ENCODE assay signal across 31 mouse cellular contexts in genomic region chr11:70376054-70376453, GRCm38 (mm10). TPM values are rescaled to one million over a fixed set of nuclear protein-coding genes. Genes with fewer than 3 reads are reported as not detected.
DNase-seq lines count a peak whose midpoint lies in the region; ATAC-seq and TF ChIP-seq lines count a peak whose summit lies in the region.
"Had no signal": no experiment of that assay in that cellular context is flagged by ENCODE, and none has a peak within 500 bp of the region (broad histone marks: within the 10 kb centered on the region; RNA-seq: fewer than 3 reads in every experiment).

No protein-coding gene starts in this region.

- no peak for ATAC-seq in liver, embryonic 12.5 days
- peak; percentile 56 for ATAC-seq in megakaryocyte progenitor cell, adult 5-6 weeks (replicated peaks; ENCODE audit: poor library complexity)
- ATAC-seq in stomach, postnatal 0 days (ENCODE audit: low FRiP score, low TSS enrichment): no peak
- ATAC-seq: forebrain, embryonic 14.5 days; intestine, embryonic 16.5 days; liver, postnatal 0 days; midbrain, embryonic 16.5 days had no signal

- peaks cover 5% of the 10 kb centered on the region; the same call in 1 of the 2 replicates for H3K27me3 ChIP-seq in liver, adult 2 months (ENCODE audit: control insufficient read depth, insufficient read depth, low read length)
- H3K27me3 ChIP-seq in liver, embryonic 12.5 days (replicated peaks): peaks cover 27% of the 10 kb centered on the region
- H3K27me3 ChIP-seq in stomach, postnatal 0 days (ENCODE audit: control insufficient read depth, insufficient read depth, low read length): no peaks in the 10 kb centered on the region
- H3K27me3 ChIP-seq: embryonic facial prominence, embryonic 12.5 days; hindbrain, embryonic 12.5 days; limb, embryonic 15.5 days; neural tube, embryonic 12.5 days had no signal

- H3K27ac ChIP-seq in liver, adult 2 months (replicated peaks; ENCODE audit: insufficient read depth, low read depth, low read length): no peak overlapping the region
- H3K27ac ChIP-seq in liver, embryonic 12.5 days: no peak overlapping the region
- H3K27ac ChIP-seq in stomach, postnatal 0 days (replicated peaks): no peak overlapping the region
- H3K27ac ChIP-seq: embryonic facial prominence, embryonic 12.5 days; hindbrain, embryonic 12.5 days; limb, embryonic 10.5 days; limb, embryonic 15.5 days; neural tube, embryonic 12.5 days had no signal

- TF ChIP-seq CTCF in liver, adult 2 months (IDR thresholded peaks at IDR 0.05; ENCODE audit: low read depth, low read length): no peak
- TF ChIP-seq CTCF in stomach, postnatal 0 days (IDR thresholded peaks at IDR 0.05; ENCODE audit: low read depth): no peak

- WGBS in liver, adult 2 months: 71% methylated on average over 6 of the region's 6 CpGs
- 26% methylated on average over 6 of the region's 6 CpGs for WGBS in liver, embryonic 12.5 days (ENCODE audit: insufficient replicate concordance)
- 76% methylated on average over 6 of the region's 6 CpGs for WGBS in stomach, postnatal 0 days

- no peaks in the 10 kb centered on the region for H3K36me3 ChIP-seq in liver, adult 2 months (ENCODE audit: control insufficient read depth, insufficient read depth, low read length)
- no peaks in the 10 kb centered on the region for H3K36me3 ChIP-seq in liver, embryonic 12.5 days
- no peaks in the 10 kb centered on the region for H3K36me3 ChIP-seq in stomach, postnatal 0 days (ENCODE audit: control insufficient read depth, insufficient read depth, low read length)
- H3K36me3 ChIP-seq: embryonic facial prominence, embryonic 12.5 days; G1E; hindbrain, embryonic 12.5 days; limb, embryonic 10.5 days; limb, embryonic 15.5 days; neural tube, embryonic 12.5 days had no signal

- DNase-seq in adrenal gland, adult 2 months: peak; percentile 27
- no peak for DNase-seq in adrenal gland, postnatal 36 days
- peak; percentile 8 for DNase-seq in liver, adult 2 months (ENCODE audit: extremely low read depth, low read depth, low spot score)
- DNase-seq in brain, adult 2 months (ENCODE audit: low read depth, low spot score): peak; percentile 27
- DNase-seq in stomach, postnatal 0 days (ENCODE audit: low spot score): no peak
- no peak for DNase-seq in urinary bladder, adult 18-20 months (ENCODE audit: low spot score in 2 of 2)
- DNase-seq: adrenal gland, postnatal 25 days; cerebellum, adult 9-10 months; cerebellum, postnatal 36 days; embryo, embryonic 11 days; gastrocnemius, postnatal 10 days; heart, postnatal 36 days; kidney, adult 8-10 months; kidney, postnatal 10 days; liver, postnatal 0 days; thymus, postnatal 4 days had no signal

- no peak for TF ChIP-seq POLR2A in liver, adult 2 months (IDR thresholded peaks at IDR 0.05; ENCODE audit: extremely low read depth, insufficient read depth, low read length)

- no peaks in the 10 kb centered on the region for H3K9me3 ChIP-seq in liver, embryonic 12.5 days (replicated peaks)
- no peaks in the 10 kb centered on the region for H3K9me3 ChIP-seq in stomach, postnatal 0 days (ENCODE audit: control insufficient read depth, low read length)
- H3K9me3 ChIP-seq: embryonic facial prominence, embryonic 12.5 days; G1E; hindbrain, embryonic 12.5 days; limb, embryonic 10.5 days; limb, embryonic 15.5 days; neural tube, embryonic 12.5 days had no signal

- no peaks in the 10 kb centered on the region for H3K4me1 ChIP-seq in liver, adult 2 months (ENCODE audit: control insufficient read depth, insufficient read depth, low read length)
- H3K4me1 ChIP-seq in liver, embryonic 12.5 days: no peaks in the 10 kb centered on the region
- H3K4me1 ChIP-seq in stomach, postnatal 0 days (replicated peaks; ENCODE audit: control insufficient read depth, insufficient read depth): no peaks in the 10 kb centered on the region
- H3K4me1 ChIP-seq: embryonic facial prominence, embryonic 12.5 days; hindbrain, embryonic 12.5 days; limb, embryonic 10.5 days; limb, embryonic 15.5 days; neural tube, embryonic 12.5 days had no signal

- no peak overlapping the region for H3K4me2 ChIP-seq in liver, embryonic 12.5 days
- H3K4me2 ChIP-seq in stomach, postnatal 0 days (replicated peaks; ENCODE audit: low read depth): no peak overlapping the region
- H3K4me2 ChIP-seq: embryonic facial prominence, embryonic 12.5 days; heart, embryonic 11.5 days; hindbrain, embryonic 12.5 days; limb, embryonic 15.5 days; midbrain, embryonic 11.5 days; neural tube, embryonic 12.5 days had no signal

- H3K4me3 ChIP-seq in liver, adult 2 months (ENCODE audit: insufficient read depth, low read depth, low read length): no peak overlapping the region
- H3K4me3 ChIP-seq in liver, embryonic 12.5 days: no peak overlapping the region
- no peak overlapping the region for H3K4me3 ChIP-seq in stomach, postnatal 0 days (ENCODE audit: low read depth, low read length)
- H3K4me3 ChIP-seq: embryonic facial prominence, embryonic 12.5 days; hindbrain, embryonic 12.5 days; limb, embryonic 10.5 days; limb, embryonic 15.5 days; neural tube, embryonic 12.5 days had no signal

- TF ChIP-seq EP300 in stomach, postnatal 0 days (optimal IDR thresholded peaks at IDR 0.05): no peak

- no peak overlapping the region for H3K9ac ChIP-seq in liver, adult 2 months (ENCODE audit: low read depth, low read length)
- H3K9ac ChIP-seq in liver, embryonic 12.5 days: no peak overlapping the region
- no peak overlapping the region for H3K9ac ChIP-seq in stomach, postnatal 0 days (ENCODE audit: low read length)
- H3K9ac ChIP-seq: embryonic facial prominence, embryonic 12.5 days; hindbrain, embryonic 12.5 days; limb, embryonic 15.5 days; liver, postnatal 0 days; neural tube, embryonic 12.5 days had no signal

- no peaks in the 10 kb centered on the region for H3K79me2 ChIP-seq in liver, adult 2 months (ENCODE audit: control insufficient read depth, insufficient read depth, low read length)

RNA-seq across cellular contexts. Expression of gene Alox15, which starts 24.2 kb away (rescaled TPM):
- 1 to 10 TPM; 2.8 to 6.8 TPM for total RNA-seq in adrenal gland, adult 2 months (2021)
- 1.1 and 2.7 TPM in 2 replicates for polyA plus RNA-seq in adrenal gland, adult 2 months (2012; rRNA removed)
- 1 to 10 TPM; 1.9 to 6.0 TPM for total RNA-seq in adrenal gland, postnatal 36 days (2021)
- 0.07 and 0.09 TPM in 2 replicates for total RNA-seq in liver, adult 2 months (2014; rRNA removed)
- polyA plus RNA-seq in liver, adult 2 months (2012; rRNA removed): 0.10 TPM in 1 of 2 replicates, not detected in the other
- 0.88 and 1.9 TPM in 2 replicates for polyA plus RNA-seq in liver, embryonic 12.5 days (2016; fragmentation: Nextera tagmentation; extraction: Ambion mirVana)
- total RNA-seq in megakaryocyte progenitor cell, adult 5-6 weeks (2015): 1.4 and 1.6 TPM in 2 replicates
- 1.2 TPM in 2 replicates for total RNA-seq in megakaryocyte progenitor cell, adult 5-6 weeks (2017)
- polyA plus RNA-seq in stomach, postnatal 0 days (2015; fragmentation: Nextera tagmentation; extraction: Ambion mirVana): 3.2 and 12.3 TPM in 2 replicates
- total RNA-seq: G1E; left cerebral cortex, postnatal 10 days had no signal
- polyA plus RNA-seq: forebrain, embryonic 14.5 days; G1E; hindbrain, embryonic 12.5 days; limb, embryonic 10.5 days had no signal

RNA-seq across cellular contexts. Expression of gene Pelp1, which starts 33.8 kb away (rescaled TPM):
- total RNA-seq in adrenal gland, adult 2 months (2021): 10 to 100 TPM; 15.4 to 22.2 TPM
- 25.0 and 39.1 TPM in 2 replicates for polyA plus RNA-seq in adrenal gland, adult 2 months (2012; rRNA removed)
- 10 to 100 TPM; 24.6 to 26.0 TPM for total RNA-seq in adrenal gland, postnatal 36 days (2021)
- total RNA-seq in liver, adult 2 months (2014; rRNA removed): 3.1 and 3.3 TPM in 2 replicates
- polyA plus RNA-seq in liver, adult 2 months (2012; rRNA removed): 7.7 and 7.9 TPM in 2 replicates
- polyA plus RNA-seq in liver, embryonic 12.5 days (2016; fragmentation: Nextera tagmentation; extraction: Ambion mirVana): 28.6 and 29.7 TPM in 2 replicates
- total RNA-seq in megakaryocyte progenitor cell, adult 5-6 weeks (2015): 27.1 and 28.4 TPM in 2 replicates
- total RNA-seq in megakaryocyte progenitor cell, adult 5-6 weeks (2017): 9.5 and 16.8 TPM in 2 replicates
- 10.4 and 10.8 TPM in 2 replicates for polyA plus RNA-seq in stomach, postnatal 0 days (2015; fragmentation: Nextera tagmentation; extraction: Ambion mirVana)

RNA-seq across cellular contexts. Expression of gene Alox12e, which starts 53.6 kb away (rescaled TPM):
- not detected for total RNA-seq in adrenal gland, adult 2 months (2021)
- 0.06 TPM in 1 of 2 replicates, not detected in the other for polyA plus RNA-seq in adrenal gland, adult 2 months (2012; rRNA removed)
- total RNA-seq in adrenal gland, postnatal 36 days (2021): not detected
- total RNA-seq in liver, adult 2 months (2014; rRNA removed): not detected in 2 replicates
- not detected in 2 replicates for polyA plus RNA-seq in liver, adult 2 months (2012; rRNA removed)
- polyA plus RNA-seq in liver, embryonic 12.5 days (2016; fragmentation: Nextera tagmentation; extraction: Ambion mirVana): 0.12 and 0.20 TPM in 2 replicates
- 0.39 TPM in 1 of 2 replicates, not detected in the other for total RNA-seq in megakaryocyte progenitor cell, adult 5-6 weeks (2015)
- total RNA-seq in megakaryocyte progenitor cell, adult 5-6 weeks (2017): not detected in 2 replicates
- polyA plus RNA-seq in stomach, postnatal 0 days (2015; fragmentation: Nextera tagmentation; extraction: Ambion mirVana): 0.05 and 0.17 TPM in 2 replicates
- total RNA-seq: adrenal gland, postnatal 25 days; gastrocnemius, postnatal 10 days; heart, postnatal 36 days had no signal
- polyA plus RNA-seq: embryonic facial prominence, embryonic 12.5 days; forebrain, embryonic 14.5 days; G1E; heart, embryonic 11.5 days; hindbrain, embryonic 12.5 days; intestine, embryonic 16.5 days; limb, embryonic 10.5 days; liver, postnatal 0 days; midbrain, embryonic 11.5 days; midbrain, embryonic 16.5 days; neural tube, embryonic 12.5 days; testis, adult 2 months had no signal

RNA-seq across cellular contexts. Expression of gene Arrb2, which starts 56.4 kb away (rescaled TPM):
- total RNA-seq in adrenal gland, adult 2 months (2021): 10 to 100 TPM; 27.2 to 27.7 TPM
- polyA plus RNA-seq in adrenal gland, adult 2 months (2012; rRNA removed): 24.2 and 26.9 TPM in 2 replicates
- total RNA-seq in adrenal gland, postnatal 36 days (2021): 10 to 100 TPM; 18.5 to 26.6 TPM
- 9.5 and 11.5 TPM in 2 replicates for total RNA-seq in liver, adult 2 months (2014; rRNA removed)
- polyA plus RNA-seq in liver, adult 2 months (2012; rRNA removed): 14.7 and 22.2 TPM in 2 replicates
- 17.9 and 22.5 TPM in 2 replicates for polyA plus RNA-seq in liver, embryonic 12.5 days (2016; fragmentation: Nextera tagmentation; extraction: Ambion mirVana)
- total RNA-seq in megakaryocyte progenitor cell, adult 5-6 weeks (2015): 43.9 and 47.7 TPM in 2 replicates
- total RNA-seq in megakaryocyte progenitor cell, adult 5-6 weeks (2017): 31.4 and 48.0 TPM in 2 replicates
- polyA plus RNA-seq in stomach, postnatal 0 days (2015; fragmentation: Nextera tagmentation; extraction: Ambion mirVana): 9.0 and 9.5 TPM in 2 replicates

Comparison
In these comparisons a context has a peak if more than half of its experiments do, and no peak if none do; other contexts are left out.
1. DNase-seq: peak in adrenal gland, adult 2 months (single experiment), liver, adult 2 months (single experiment) and brain, adult 2 months (single experiment); none in adrenal gland, postnatal 36 days (0 of 2), stomach, postnatal 0 days (single experiment) and urinary bladder, adult 18-20 months (0 of 2).